Mouse (Mus musculus): Measurements from ENCODE around the gene Il13ra1.

GRCm38 (mm10) chrX:36186036-36186435, 74.1 kb downstream of the Il13ra1 start:
- TF ChIP-seq CTCF (IDR thresholded peaks at IDR 0.05; ENCODE audit: low read depth) (no peak), EP300 (IDR thresholded peaks at IDR 0.05; ENCODE audit: low read depth) (no peak)
